Mouse (Mus musculus) olfactory bulb, adult 2 months (tissue): ENCODE measurements around the gene Cpeb1.
"Not testable (repeated sequence)": the region's sequence is repeated elsewhere in the genome, so short reads cannot be mapped to it uniquely, and the experiment has no call there.

Experiments used
- CTCF ChIP-seq: fragments of 200-500 bp; IDR thresholded peaks from 2 replicates; pipeline ENCODE4 v1.5.1; 2012; ENCODE audit warnings: low read depth, mild to moderate bottlenecking, low read length, moderate library complexity; ENCODE audit not compliant: insufficient read depth
- POLR2A ChIP-seq: fragments of 200-500 bp; IDR thresholded peaks from 2 replicates; pipeline ENCODE4 v1.6.1; 2012; ENCODE audit warnings: mild to moderate bottlenecking, low read depth, low read length, moderate library complexity; ENCODE audit not compliant: insufficient read depth

GRCm38 (mm10) chr7:81478261-81478660, 23.0 kb upstream of the Cpeb1 start:
- TF ChIP-seq CTCF, POLR2A: not testable (repeated sequence)
